Mouse (Mus musculus) testis, adult 2 months (tissue): Measurements from ENCODE around the gene Zfhx3. TPM values are rescaled to one million over a fixed set of nuclear protein-coding genes. Genes with fewer than 3 reads are reported as not detected.

Experiments
- H3K27ac ChIP-seq: fragments of 200-500 bp; 2 replicates; pipeline ENCODE4 v1.5.1; 2012; ENCODE audit warnings: low read depth, low read length; ENCODE audit not compliant: control insufficient read depth, insufficient read depth
- H3K27me3 ChIP-seq: fragments of 200-500 bp; 2 replicates; pipeline ENCODE4 v1.6.1; 2012; ENCODE audit warnings: mild to moderate bottlenecking, low read length, moderate library complexity; ENCODE audit not compliant: control insufficient read depth, insufficient read depth
- H3K36me3 ChIP-seq: fragments of 200-500 bp; 2 replicates; pipeline ENCODE4 v1.6.1; 2012; ENCODE audit warnings: mild to moderate bottlenecking, low read length; ENCODE audit not compliant: control insufficient read depth, insufficient read depth
- H3K4me1 ChIP-seq: fragments of 200-500 bp; 2 replicates; pipeline ENCODE4 v1.6.1; 2012; ENCODE audit warnings: low read length; ENCODE audit not compliant: control insufficient read depth, insufficient read depth
- H3K4me3 ChIP-seq: fragments of 200-500 bp; 2 replicates; pipeline ENCODE4 v1.5.1; 2012; ENCODE audit warnings: low read depth, mild to moderate bottlenecking, low read length, moderate library complexity, mixed read lengths; ENCODE audit not compliant: control insufficient read depth
- CTCF ChIP-seq: fragments of 200-500 bp; IDR thresholded peaks from 2 replicates; pipeline ENCODE4 v1.5.1; 2012; ENCODE audit warnings: low read depth, mild to moderate bottlenecking, inconsistent platforms, low read length, moderate library complexity; ENCODE audit not compliant: control insufficient read depth, insufficient read depth, insufficient replicate concordance
- POLR2A ChIP-seq: fragments of 200-500 bp; IDR thresholded peaks from 2 replicates; pipeline ENCODE4 v1.6.1; 2012; ENCODE audit warnings: low read depth, mild to moderate bottlenecking, inconsistent platforms, low read length, moderate library complexity; ENCODE audit not compliant: control insufficient read depth
- polyA plus RNA-seq: library from polyadenylated mRNA; depleted of rRNA; stranded (reverse); fragments of >200 nt; gene quantifications from 2 replicates; pipeline ENCODE4 v1.2.3, GENCODE M21; 2012

The Zfhx3 gene
- polyA plus RNA-seq, 1 experiment = 11.9 TPM

DNA sequence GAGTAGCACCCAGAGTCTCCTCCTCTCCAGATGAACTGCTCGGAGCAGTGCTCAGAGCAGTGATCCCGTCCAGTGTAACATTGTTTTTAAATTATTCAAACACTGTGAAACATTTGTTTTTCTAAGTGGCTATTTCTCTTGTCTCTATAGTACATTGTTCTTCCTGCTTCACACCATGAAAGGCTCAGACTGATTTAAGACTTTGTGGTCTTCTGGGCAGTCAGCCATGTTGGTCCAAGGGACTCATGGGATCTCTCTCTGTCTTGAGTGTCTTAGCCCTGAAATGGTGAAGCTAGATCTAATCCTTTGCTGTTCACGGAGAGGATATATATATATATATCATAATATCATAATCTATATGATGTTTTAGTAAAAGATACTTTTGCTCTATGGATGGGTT, 480.1 kb downstream of the Zfhx3 start:
- H3K36me3 ChIP-seq = no peaks in the 10 kb centered on the region
- no peak overlapping the region for H3K4me3 ChIP-seq

DNA sequence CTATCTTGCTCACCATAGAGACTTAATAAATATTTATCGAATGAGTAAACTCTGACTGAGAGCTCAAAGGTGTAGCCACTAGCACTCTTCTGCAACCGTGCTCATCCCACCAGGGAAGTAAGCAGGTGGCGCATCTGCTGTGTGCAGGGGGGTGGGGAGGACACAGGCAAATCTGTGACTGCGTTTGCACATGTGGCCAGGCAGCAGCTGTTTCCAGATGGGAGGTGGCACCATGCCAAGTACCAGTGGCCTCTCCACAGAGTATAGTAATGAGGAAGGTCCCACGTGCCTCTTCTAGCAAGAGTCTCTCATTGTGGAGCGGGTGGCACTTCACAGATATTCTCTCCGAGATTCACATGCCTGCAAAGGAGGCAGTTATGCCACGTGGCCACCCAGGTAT, 481.9 kb downstream of the Zfhx3 start:
- no peak overlapping the region for H3K4me3 ChIP-seq
- no peaks in the 10 kb centered on the region for H3K4me1 ChIP-seq
- no peak overlapping the region for H3K27ac ChIP-seq
- H3K36me3 ChIP-seq = no peaks in the 10 kb centered on the region
- no peak for TF ChIP-seq CTCF
- no peak for TF ChIP-seq POLR2A
- no peaks in the 10 kb centered on the region for H3K27me3 ChIP-seq

More for the DNA sequence above, 480.1 kb downstream of the Zfhx3 start:
- no peaks in the 10 kb centered on the region for H3K4me1 ChIP-seq
- TF ChIP-seq CTCF (no peak), POLR2A (no peak)
- no peaks in the 10 kb centered on the region for H3K27me3 ChIP-seq
- H3K27ac ChIP-seq = no peak overlapping the region

GRCm38 (mm10) chr8:108433321-108433720, 490.9 kb downstream of the Zfhx3 start:
- Histone ChIP-seq H3K4me1 (no peaks in the 10 kb centered on the region), H3K4me3 (no peak overlapping the region), H3K27ac (no peak overlapping the region), H3K27me3 (no peaks in the 10 kb centered on the region), H3K36me3 (no peaks in the 10 kb centered on the region)
- TF ChIP-seq POLR2A (no peak), CTCF (no peak)

- Histone ChIP-seq H3K4me3 (no peak overlapping the region), H3K27ac (no peak overlapping the region), H3K4me1 (no peaks in the 10 kb centered on the region), H3K27me3 (no peaks in the 10 kb centered on the region), H3K36me3 (no peaks in the 10 kb centered on the region)
- TF ChIP-seq CTCF (no peak), POLR2A (no peak)
These were observed 492.1 kb downstream of the Zfhx3 start for GRCm38 (mm10) chr8:108434510-108434909.

DNA sequence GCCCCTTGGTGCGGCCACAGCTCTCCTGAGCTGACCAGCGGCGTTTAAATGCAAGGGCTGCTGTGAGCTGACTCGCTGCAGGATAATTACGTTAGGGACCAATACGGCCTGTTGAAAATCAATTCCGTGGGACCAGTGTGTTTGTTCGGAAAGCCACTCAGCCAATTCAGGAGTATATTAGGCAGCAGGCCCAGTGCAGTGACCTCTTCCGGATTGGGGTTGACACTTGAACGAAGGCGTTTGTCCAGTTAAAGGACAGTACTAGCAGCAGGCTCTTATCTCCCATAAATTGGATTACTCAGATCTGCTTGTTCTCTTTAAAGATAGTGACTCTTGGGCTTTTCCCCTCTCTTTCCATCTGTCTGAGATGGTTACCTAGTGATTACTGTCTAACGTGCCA, 493.9 kb downstream of the Zfhx3 start:
- no peaks in the 10 kb centered on the region for H3K27me3 ChIP-seq
- H3K4me3 ChIP-seq = no peak overlapping the region
- no peak overlapping the region for H3K27ac ChIP-seq
- H3K4me1 ChIP-seq = no peaks in the 10 kb centered on the region
- no peak for TF ChIP-seq CTCF
- no peak for TF ChIP-seq POLR2A
- H3K36me3 ChIP-seq = no peaks in the 10 kb centered on the region

DNA sequence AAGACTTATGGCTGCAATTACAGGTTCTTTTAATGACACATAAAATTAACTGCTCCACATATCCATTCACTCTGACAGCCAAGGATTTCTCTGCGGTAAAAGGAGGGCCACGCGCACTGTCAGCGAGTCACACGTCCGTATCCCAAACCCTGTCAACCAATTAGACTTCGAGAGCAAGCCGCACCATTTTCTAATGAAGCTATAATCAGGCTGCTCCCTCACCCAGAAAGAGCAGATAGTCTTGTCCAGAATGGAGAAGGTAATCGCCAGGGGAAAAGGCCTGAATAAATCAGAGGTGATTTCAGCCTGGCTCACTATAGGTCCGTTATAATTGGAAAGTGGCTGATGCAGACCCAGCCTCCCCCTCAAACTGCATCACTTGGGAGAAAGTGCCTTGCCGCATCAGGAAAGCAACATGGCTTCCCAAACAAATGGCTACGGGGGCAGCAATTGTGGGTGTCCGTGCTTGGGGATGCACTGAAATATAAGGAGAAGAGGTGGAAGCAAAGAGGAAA, 494.9 kb downstream of the Zfhx3 start:
- no peak overlapping the region for H3K4me3 ChIP-seq
- H3K27me3 ChIP-seq = no peaks in the 10 kb centered on the region
- no peaks in the 10 kb centered on the region for H3K4me1 ChIP-seq
- H3K27ac ChIP-seq = no peak overlapping the region
- no peaks in the 10 kb centered on the region for H3K36me3 ChIP-seq
- TF ChIP-seq POLR2A = no peak

DNA sequence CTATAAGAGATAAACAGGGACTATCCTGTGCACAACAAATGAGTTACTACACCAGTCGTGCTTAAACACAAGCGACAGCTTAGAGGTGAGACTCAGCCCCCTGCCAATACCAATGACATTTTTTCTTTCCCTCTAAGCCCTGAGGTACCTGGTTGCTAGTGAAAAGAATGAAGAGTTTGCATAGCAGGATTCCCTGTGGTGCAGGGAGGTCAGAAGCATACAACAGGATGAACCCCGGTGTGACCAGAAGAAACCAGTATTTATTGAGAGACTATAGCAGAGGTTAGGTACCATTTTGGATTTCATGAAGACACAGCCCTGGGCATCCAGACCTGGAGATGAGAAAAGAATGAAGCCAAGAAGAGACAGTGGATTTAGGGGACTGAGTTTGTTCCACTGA, 498.0 kb downstream of the Zfhx3 start:
- Histone ChIP-seq H3K27ac (no peak overlapping the region), H3K36me3 (no peaks in the 10 kb centered on the region), H3K27me3 (no peaks in the 10 kb centered on the region), H3K4me1 (no peaks in the 10 kb centered on the region), H3K4me3 (no peak overlapping the region)
- TF ChIP-seq POLR2A = no peak
- TF ChIP-seq CTCF = no peak

GRCm38 (mm10) chr8:108450847-108451246, 508.4 kb downstream of the Zfhx3 start:
- Histone ChIP-seq H3K27me3 (no peaks in the 10 kb centered on the region), H3K4me3 (no peak overlapping the region)

More at GRCm38 (mm10) chr8:108450847-108451246, 508.4 kb downstream of the Zfhx3 start:
- Histone ChIP-seq H3K4me1 (peaks cover 5% of the 10 kb centered on the region), H3K27ac (no peak overlapping the region), H3K36me3 (no peaks in the 10 kb centered on the region)
- TF ChIP-seq CTCF (no peak), POLR2A (no peak)
